25 mouse cellular contexts compared by ENCODE assay signal in genomic region chr2:16172086-16172485, GRCm38 (mm10).
"Had no signal": no experiment of that assay in that cellular context is flagged by ENCODE, and none has a peak within 500 bp of the region (broad histone marks: within the 10 kb centered on the region; RNA-seq: fewer than 3 reads in every experiment).

No protein-coding gene starts in this region.

- H3K27me3 ChIP-seq: heart, embryonic 13.5 days; heart, embryonic 15.5 days; hindbrain, embryonic 13.5 days; hindbrain, embryonic 15.5 days; kidney, embryonic 15.5 days; limb, embryonic 13.5 days; limb, embryonic 15.5 days; liver, embryonic 12.5 days had no signal

- H3K4me3 ChIP-seq: gastrocnemius, adult 2 months; heart, adult 2 months; heart, embryonic 13.5 days; heart, embryonic 15.5 days; hindbrain, embryonic 13.5 days; hindbrain, embryonic 15.5 days; kidney, embryonic 15.5 days; limb, embryonic 13.5 days; limb, embryonic 15.5 days; liver, embryonic 12.5 days had no signal

- H3K4me1 ChIP-seq: heart, embryonic 13.5 days; heart, embryonic 15.5 days; hindbrain, embryonic 13.5 days; hindbrain, embryonic 15.5 days; kidney, embryonic 15.5 days; limb, embryonic 13.5 days; limb, embryonic 15.5 days; liver, embryonic 12.5 days had no signal

- H3K9me3 ChIP-seq: heart, embryonic 13.5 days; heart, embryonic 15.5 days; hindbrain, embryonic 13.5 days; hindbrain, embryonic 15.5 days; kidney, embryonic 15.5 days; limb, embryonic 13.5 days; limb, embryonic 15.5 days; liver, embryonic 12.5 days had no signal

- DNase-seq: gastrocnemius, adult 2 months; gastrocnemius, postnatal 10 days; gastrocnemius, postnatal 25 days; heart, adult 11 months; heart, adult 2 months; heart, postnatal 14 days; heart, postnatal 36 days; kidney, adult 11 months; kidney, adult 2 months; kidney, adult 9 months; kidney, postnatal 14 days; kidney, postnatal 36 days; layer of hippocampus, adult 9-11 months; layer of hippocampus, postnatal 36 days; left cerebral cortex, postnatal 4 days had no signal

- H3K36me3 ChIP-seq: heart, embryonic 13.5 days; heart, embryonic 15.5 days; hindbrain, embryonic 13.5 days; hindbrain, embryonic 15.5 days; kidney, embryonic 15.5 days; limb, embryonic 13.5 days; limb, embryonic 15.5 days; liver, embryonic 12.5 days had no signal

- H3K27ac ChIP-seq: gastrocnemius, adult 2 months; heart, adult 2 months; heart, embryonic 13.5 days; heart, embryonic 15.5 days; hindbrain, embryonic 13.5 days; hindbrain, embryonic 15.5 days; hindbrain, postnatal 0 days; kidney, embryonic 15.5 days; kidney, postnatal 0 days; limb, embryonic 13.5 days; limb, embryonic 15.5 days; liver, embryonic 12.5 days had no signal
